Mouse (Mus musculus): ENCODE data around the gene Prrt3.

Prrt3 gene

GRCm38 (mm10) chr6:113489410-113489809, 12.3 kb downstream of the Prrt3 start:
- no peak for DNase-seq (ENCODE audit: low read depth, low spot score)

- DNase-seq (ENCODE audit: low read depth, low spot score) = peak; percentile 72
Observed at GRCm38 (mm10) chr6:113487125-113487576, 14.6 kb downstream of the Prrt3 start.

GRCm38 (mm10) chr6:113483729-113484128, 18.0 kb downstream of the Prrt3 start:
- no peak for DNase-seq (ENCODE audit: low read depth, low spot score)

- DNase-seq (ENCODE audit: low read depth, low spot score) = peak; percentile 97
Observed at GRCm38 (mm10) chr6:113483100-113483615, 18.6 kb downstream of the Prrt3 start, which contains the start of gene Creld1. Gene Creld1 (plus strand): TSS chr6:113483297.

GRCm38 (mm10) chr6:113482477-113483099, 19.1 kb downstream of the Prrt3 start:
- DNase-seq (ENCODE audit: low read depth, low spot score) = peak; percentile 38

- DNase-seq (ENCODE audit: low read depth, low spot score) = peak; percentile 60
Observed at GRCm38 (mm10) chr6:113480555-113481373, 21.0 kb downstream of the Prrt3 start.

GRCm38 (mm10) chr6:113478906-113479305, 22.8 kb downstream of the Prrt3 start:
- no peak for DNase-seq (ENCODE audit: low read depth, low spot score)

GRCm38 (mm10) chr6:113477353-113477752, 24.4 kb downstream of the Prrt3 start:
- DNase-seq (ENCODE audit: low read depth, low spot score) = no peak

- DNase-seq (ENCODE audit: low read depth, low spot score) = no peak
Observed at GRCm38 (mm10) chr6:113473715-113474114, 28.0 kb downstream of the Prrt3 start.

GRCm38 (mm10) chr6:113473246-113473645, 28.5 kb downstream of the Prrt3 start:
- DNase-seq (ENCODE audit: low read depth, low spot score) = no peak

- no peak for DNase-seq (ENCODE audit: low read depth, low spot score)
Observed at GRCm38 (mm10) chr6:113472061-113472460, 29.7 kb downstream of the Prrt3 start.

- DNase-seq (ENCODE audit: low read depth, low spot score) = peak; percentile 70
Observed at GRCm38 (mm10) chr6:113471297-113471936, 30.3 kb downstream of the Prrt3 start, which contains the start of gene Il17rc. Gene Il17rc (plus strand): TSS chr6:113471427.

- peak; percentile 57 for DNase-seq (ENCODE audit: low read depth, low spot score)
Observed at GRCm38 (mm10) chr6:113469432-113469831, 32.3 kb downstream of the Prrt3 start.

- no peak for DNase-seq (ENCODE audit: low read depth, low spot score)
Observed at GRCm38 (mm10) chr6:113469021-113469420, 32.7 kb downstream of the Prrt3 start.

- no peak for DNase-seq (ENCODE audit: low read depth, low spot score)
Observed at GRCm38 (mm10) chr6:113468512-113468911, 33.2 kb downstream of the Prrt3 start.

- no peak for DNase-seq (ENCODE audit: low read depth, low spot score)
Observed at GRCm38 (mm10) chr6:113465602-113466001, 36.1 kb downstream of the Prrt3 start.

- no peak for DNase-seq (ENCODE audit: low read depth, low spot score)
Observed at GRCm38 (mm10) chr6:113464040-113464439, 37.7 kb downstream of the Prrt3 start.

- no peak for DNase-seq (ENCODE audit: low read depth, low spot score)
Observed at GRCm38 (mm10) chr6:113458635-113459034, 43.1 kb downstream of the Prrt3 start.

GRCm38 (mm10) chr6:113457952-113458534, 43.7 kb downstream of the Prrt3 start, which contains the start of gene Il17re:
Gene Il17re (plus strand): TSS chr6:113458484.
- no peak for DNase-seq (ENCODE audit: low read depth, low spot score)

- no peak for DNase-seq (ENCODE audit: low read depth, low spot score)
Observed at GRCm38 (mm10) chr6:113455007-113455406, 46.7 kb downstream of the Prrt3 start.

GRCm38 (mm10) chr6:113451839-113452238, 49.9 kb downstream of the Prrt3 start:
- DNase-seq (ENCODE audit: low read depth, low spot score) = no peak

- no peak for DNase-seq (ENCODE audit: low read depth, low spot score)
Observed at GRCm38 (mm10) chr6:113447639-113448038, 54.1 kb downstream of the Prrt3 start.

Measured in skeletal muscle tissue, adult 2 months (tissue).